Mouse (Mus musculus): Measurements from ENCODE around the gene Bcas2. TPM values are rescaled to one million over a fixed set of nuclear protein-coding genes. Genes with fewer than 3 reads are reported as not detected.
"Not testable (repeated sequence)": the region's sequence is repeated elsewhere in the genome, so short reads cannot be mapped to it uniquely, and the experiment has no call there.

Gene Bcas2
- total and polyA plus RNA-seq, 2 experiments from 2014 or later: 33.0 to 96.8 TPM

GRCm38 (mm10) chr3:103139047-103139446 lies 32.4 kb upstream of the Bcas2 start:
- H3K27me3 ChIP-seq (ENCODE audit: control insufficient read depth, insufficient read depth, low read length): no peaks in the 10 kb centered on the region
- H3K9me3 ChIP-seq (replicated peaks; ENCODE audit: control insufficient read depth, low read length): no peaks in the 10 kb centered on the region
- 46% methylated on average over 8 of the region's 8 CpGs for WGBS
- H3K4me1 ChIP-seq (ENCODE audit: control insufficient read depth, insufficient read depth): peaks cover 8% of the 10 kb centered on the region; the same call in 1 of the 2 replicates
- peak; percentile 57 for DNase-seq (ENCODE audit: low spot score)
- no peak overlapping the region for H3K4me3 ChIP-seq (ENCODE audit: low read depth, low read length)
- H3K9ac ChIP-seq (replicated peaks; ENCODE audit: low read depth, low read length): 0 out of 2 replicates have a peak overlapping the region, but pooled peaks have one; percentile 27
- H3K36me3 ChIP-seq (replicated peaks; ENCODE audit: control insufficient read depth, insufficient read depth, low read length): 0 out of 2 replicates have a peak, but pooled peaks cover 3% of the 10 kb centered on the region
- TF ChIP-seq EP300 (IDR thresholded peaks at IDR 0.05; ENCODE audit: low read depth): no peak
- H3K27ac ChIP-seq (ENCODE audit: low read depth): peak overlapping the region; percentile 61
- peak; percentile 75 for ATAC-seq (ENCODE audit: insufficient read depth, low read depth)
- H3K4me2 ChIP-seq (ENCODE audit: low read depth, low read length): peak overlapping the region; percentile 57

DNA sequence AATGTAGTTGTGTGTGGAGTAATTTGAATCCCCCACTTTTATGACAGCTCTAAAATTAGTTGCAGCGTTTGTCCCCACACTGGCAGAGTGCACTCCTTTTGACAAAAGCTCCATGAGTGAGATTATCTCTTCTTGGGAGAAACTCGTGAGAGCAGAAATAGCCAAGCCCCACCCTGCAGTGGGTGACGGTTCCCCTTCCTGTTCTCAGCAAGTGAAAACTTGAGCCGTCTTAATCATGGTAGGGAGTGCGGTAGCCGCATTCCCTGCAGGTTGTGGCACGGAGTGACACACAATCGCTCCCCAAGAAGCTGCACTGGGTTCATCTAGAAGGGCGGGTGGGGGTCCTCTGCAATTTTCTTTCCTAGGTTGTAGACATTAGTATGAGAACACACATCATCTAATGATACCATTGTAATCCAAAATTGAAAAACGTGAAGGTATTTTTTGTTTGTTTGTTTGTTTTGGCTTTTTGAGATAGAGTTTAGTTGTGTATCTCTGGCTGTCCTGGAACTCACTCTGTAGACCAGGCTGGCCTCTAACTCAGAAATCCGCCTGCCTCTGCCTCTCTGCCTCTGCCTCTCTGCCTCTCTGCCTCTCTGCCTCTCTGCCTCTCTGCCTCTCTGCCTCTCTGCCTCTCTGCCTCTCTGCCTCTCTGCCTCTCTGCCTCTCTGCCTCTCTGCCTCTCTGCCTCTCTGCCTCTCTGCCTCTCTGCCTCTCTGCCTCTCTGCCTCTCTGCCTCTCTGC lies 31.2 kb upstream of the Bcas2 start:
- DNase-seq (ENCODE audit: low spot score) (peak; percentile 34), ATAC-seq (ENCODE audit: insufficient read depth, low read depth) (peak; percentile 58)
- peak overlapping the region; percentile 57 for H3K4me2 ChIP-seq (ENCODE audit: low read depth, low read length)
- H3K27ac ChIP-seq (ENCODE audit: low read depth): peak overlapping the region; percentile 61
- H3K4me3 ChIP-seq (ENCODE audit: low read depth, low read length): peak overlapping the region; percentile 32
- peak overlapping the region; percentile 27; the same call in 1 of the 2 replicates for H3K9ac ChIP-seq (replicated peaks; ENCODE audit: low read depth, low read length)
- 18% methylated on average over 10 of the region's 11 CpGs for WGBS
- H3K4me1 ChIP-seq (ENCODE audit: control insufficient read depth, insufficient read depth); H3K27me3 ChIP-seq (ENCODE audit: control insufficient read depth, insufficient read depth, low read length); H3K36me3 ChIP-seq (replicated peaks; ENCODE audit: control insufficient read depth, insufficient read depth, low read length); H3K9me3 ChIP-seq (replicated peaks; ENCODE audit: control insufficient read depth, low read length): not testable (repeated sequence)

- WGBS: 81% methylated on average over 11 of the region's 11 CpGs
- H3K27ac ChIP-seq (ENCODE audit: low read depth): no peak overlapping the region
- no peak overlapping the region for H3K4me2 ChIP-seq (ENCODE audit: low read depth, low read length)
- peaks cover 8% of the 10 kb centered on the region; the same call in 1 of the 2 replicates for H3K4me1 ChIP-seq (ENCODE audit: control insufficient read depth, insufficient read depth)
- no peak overlapping the region for H3K4me3 ChIP-seq (ENCODE audit: low read depth, low read length)
- no peak for TF ChIP-seq EP300 (IDR thresholded peaks at IDR 0.05; ENCODE audit: low read depth)
- no peak for TF ChIP-seq CTCF (IDR thresholded peaks at IDR 0.05; ENCODE audit: low read depth)
- no peak overlapping the region for H3K9ac ChIP-seq (replicated peaks; ENCODE audit: low read depth, low read length)
- no peaks in the 10 kb centered on the region for H3K27me3 ChIP-seq (ENCODE audit: control insufficient read depth, insufficient read depth, low read length)
- no peaks in the 10 kb centered on the region for H3K9me3 ChIP-seq (replicated peaks; ENCODE audit: control insufficient read depth, low read length)
- DNase-seq (ENCODE audit: low spot score) (peak; percentile 7), ATAC-seq (ENCODE audit: insufficient read depth, low read depth) (peak; percentile 44; the same call in 1 of the 2 replicates)
- 0 out of 2 replicates have a peak, but pooled peaks cover 3% of the 10 kb centered on the region for H3K36me3 ChIP-seq (replicated peaks; ENCODE audit: control insufficient read depth, insufficient read depth, low read length)
These were observed 30.2 kb upstream of the Bcas2 start for GRCm38 (mm10) chr3:103141287-103141686.

DNA sequence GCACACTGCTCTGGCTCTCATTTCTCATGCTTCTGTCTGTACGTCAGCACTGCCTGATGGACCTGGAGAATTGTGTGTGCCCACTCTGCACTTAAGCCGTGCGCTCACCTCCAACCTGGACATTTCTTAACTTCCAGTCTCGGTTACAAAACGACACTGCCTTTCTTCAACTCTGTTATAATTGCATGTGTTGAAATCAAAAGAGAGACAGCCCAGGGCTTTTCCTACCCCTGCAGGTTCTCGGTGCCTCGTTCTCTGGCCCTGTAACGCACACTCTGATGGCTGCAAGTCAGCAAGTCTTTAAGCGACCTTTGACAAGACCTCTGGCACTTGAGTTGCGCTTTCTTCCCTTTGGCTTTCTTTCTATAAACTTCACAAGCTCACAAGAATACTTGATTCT lies 29.1 kb upstream of the Bcas2 start:
- 76% methylated on average over 10 of the region's 10 CpGs for WGBS
- Histone ChIP-seq H3K27ac (ENCODE audit: low read depth) (no peak overlapping the region), H3K36me3 (replicated peaks; ENCODE audit: control insufficient read depth, insufficient read depth, low read length) (0 out of 2 replicates have a peak, but pooled peaks cover 3% of the 10 kb centered on the region), H3K9me3 (replicated peaks; ENCODE audit: control insufficient read depth, low read length) (no peaks in the 10 kb centered on the region), H3K27me3 (ENCODE audit: control insufficient read depth, insufficient read depth, low read length) (no peaks in the 10 kb centered on the region), H3K9ac (replicated peaks; ENCODE audit: low read depth, low read length) (no peak overlapping the region), H3K4me2 (ENCODE audit: low read depth, low read length) (no peak overlapping the region), H3K4me3 (ENCODE audit: low read depth, low read length) (no peak overlapping the region), H3K4me1 (ENCODE audit: control insufficient read depth, insufficient read depth) (peaks cover 8% of the 10 kb centered on the region; the same call in 1 of the 2 replicates)
- DNase-seq (ENCODE audit: low spot score) (no peak), ATAC-seq (ENCODE audit: insufficient read depth, low read depth) (no peak)
- TF ChIP-seq CTCF (IDR thresholded peaks at IDR 0.05; ENCODE audit: low read depth) (no peak), EP300 (IDR thresholded peaks at IDR 0.05; ENCODE audit: low read depth) (no peak)

DNA sequence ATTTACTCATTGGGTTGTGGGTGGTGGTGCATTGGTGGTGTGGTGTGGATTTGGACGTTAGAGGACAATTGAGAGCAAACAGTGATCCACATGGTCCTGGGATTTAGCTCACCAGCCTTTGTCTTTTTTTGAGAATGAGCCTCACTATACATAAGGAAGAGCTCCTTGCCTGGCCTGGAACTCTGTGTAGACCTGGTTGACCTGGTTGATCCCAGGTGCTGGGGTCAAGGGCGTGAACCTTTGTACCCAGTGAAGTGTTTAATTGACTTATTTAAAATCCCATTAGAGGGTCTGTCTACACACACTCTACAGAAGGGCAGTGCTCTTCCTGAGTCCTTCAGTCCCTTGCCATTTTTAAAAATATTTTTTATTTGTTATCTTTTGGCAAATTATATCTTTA lies 26.1 kb upstream of the Bcas2 start:
- H3K4me3 ChIP-seq (ENCODE audit: low read depth, low read length): no peak overlapping the region
- ATAC-seq (ENCODE audit: insufficient read depth, low read depth) (no peak), DNase-seq (ENCODE audit: low spot score) (no peak)
- 82% methylated on average over 2 of the region's 2 CpGs for WGBS
- H3K9me3 ChIP-seq (replicated peaks; ENCODE audit: control insufficient read depth, low read length): no peaks in the 10 kb centered on the region
- H3K9ac ChIP-seq (replicated peaks; ENCODE audit: low read depth, low read length): no peak overlapping the region
- H3K36me3 ChIP-seq (replicated peaks; ENCODE audit: control insufficient read depth, insufficient read depth, low read length): 0 out of 2 replicates have a peak, but pooled peaks cover under 1% of the 10 kb centered on the region
- H3K27me3 ChIP-seq (ENCODE audit: control insufficient read depth, insufficient read depth, low read length): no peaks in the 10 kb centered on the region
- H3K4me2 ChIP-seq (ENCODE audit: low read depth, low read length): no peak overlapping the region
- no peaks in the 10 kb centered on the region for H3K4me1 ChIP-seq (ENCODE audit: control insufficient read depth, insufficient read depth)
- no peak overlapping the region for H3K27ac ChIP-seq (ENCODE audit: low read depth)
- TF ChIP-seq EP300 (IDR thresholded peaks at IDR 0.05; ENCODE audit: low read depth) (no peak), CTCF (IDR thresholded peaks at IDR 0.05; ENCODE audit: low read depth) (no peak)
